Mouse (Mus musculus): ENCODE measurements at regions not wholly inside any gene's neighbourhood (a gene's known extent, or its start where the extent isn't known, plus 50 kb on each side); places are given as distances from the start of the nearest gene placed in this dataset.

- no peak overlapping the region for H3K4me2 ChIP-seq
- H3K9me3 ChIP-seq (replicated peaks), result no peaks in the 10 kb centered on the region
- H3K27me3 ChIP-seq, result no peaks in the 10 kb centered on the region
- H3K27ac ChIP-seq, result no peak overlapping the region
- no peak overlapping the region for H3K9ac ChIP-seq
- H3K36me3 ChIP-seq, result no peaks in the 10 kb centered on the region
- no peaks in the 10 kb centered on the region for H3K4me1 ChIP-seq (replicated peaks)
- H3K4me3 ChIP-seq, result no peak overlapping the region
- no peak for ATAC-seq (replicated peaks; ENCODE audit: insufficient number of reproducible peaks, insufficient read depth, low FRiP score, low read depth)
- 72% methylated on average over 3 of the region's 3 CpGs for WGBS
Observed at GRCm38 (mm10) chr3:60138319-60138718, 56.6 kb downstream of the Sucnr1 start.

GRCm38 (mm10) chr3:60159865-60160264 lies 78.2 kb downstream of the Sucnr1 start:
- Histone ChIP-seq H3K9ac (no peak overlapping the region), H3K4me3 (no peak overlapping the region), H3K4me2 (no peak overlapping the region), H3K27ac (no peak overlapping the region), H3K36me3 (no peaks in the 10 kb centered on the region), H3K27me3 (no peaks in the 10 kb centered on the region), H3K4me1 (replicated peaks) (no peaks in the 10 kb centered on the region), H3K9me3 (replicated peaks) (no peaks in the 10 kb centered on the region)
- ATAC-seq (replicated peaks; ENCODE audit: insufficient number of reproducible peaks, insufficient read depth, low FRiP score, low read depth), result no peak
- 73% methylated on average over 3 of the region's 3 CpGs for WGBS

- Histone ChIP-seq H3K9me3 (replicated peaks) (no peaks in the 10 kb centered on the region), H3K4me2 (no peak overlapping the region), H3K9ac (no peak overlapping the region), H3K27ac (no peak overlapping the region), H3K4me3 (no peak overlapping the region), H3K4me1 (replicated peaks) (peaks cover 5% of the 10 kb centered on the region; the same call in 1 of the 2 replicates), H3K27me3 (no peaks in the 10 kb centered on the region), H3K36me3 (no peaks in the 10 kb centered on the region)
- no peak for ATAC-seq (replicated peaks; ENCODE audit: insufficient number of reproducible peaks, insufficient read depth, low FRiP score, low read depth)
- 76% methylated on average over 3 of the region's 3 CpGs for WGBS
Observed at GRCm38 (mm10) chr3:60167633-60168032, 86.0 kb downstream of the Sucnr1 start.

- 39% methylated on average over 2 of the region's 2 CpGs for WGBS
- ATAC-seq (replicated peaks; ENCODE audit: insufficient number of reproducible peaks, insufficient read depth, low FRiP score, low read depth), result no peak
- H3K9ac ChIP-seq, result no peak overlapping the region
- no peaks in the 10 kb centered on the region for H3K36me3 ChIP-seq
- peaks cover 5% of the 10 kb centered on the region; the same call in 1 of the 2 replicates for H3K4me1 ChIP-seq (replicated peaks)
- no peak overlapping the region for H3K4me2 ChIP-seq
- H3K4me3 ChIP-seq, result no peak overlapping the region
- no peak overlapping the region for H3K27ac ChIP-seq
- H3K27me3 ChIP-seq, result no peaks in the 10 kb centered on the region
- H3K9me3 ChIP-seq (replicated peaks), result no peaks in the 10 kb centered on the region
Observed at GRCm38 (mm10) chr3:60168135-60168926, 86.7 kb downstream of the Sucnr1 start.

- no peak for ATAC-seq (replicated peaks; ENCODE audit: insufficient number of reproducible peaks, insufficient read depth, low FRiP score, low read depth)
- Histone ChIP-seq H3K27ac (no peak overlapping the region), H3K4me1 (replicated peaks) (peaks cover 5% of the 10 kb centered on the region; the same call in 1 of the 2 replicates), H3K9ac (no peak overlapping the region), H3K9me3 (replicated peaks) (no peaks in the 10 kb centered on the region), H3K4me2 (no peak overlapping the region), H3K36me3 (no peaks in the 10 kb centered on the region), H3K4me3 (no peak overlapping the region), H3K27me3 (no peaks in the 10 kb centered on the region)
Observed at GRCm38 (mm10) chr3:60169606-60170005, 87.9 kb downstream of the Sucnr1 start.

- no peak overlapping the region for H3K9ac ChIP-seq
- no peaks in the 10 kb centered on the region for H3K36me3 ChIP-seq
- H3K27ac ChIP-seq, result no peak overlapping the region
- no peaks in the 10 kb centered on the region for H3K9me3 ChIP-seq (replicated peaks)
- H3K27me3 ChIP-seq, result no peaks in the 10 kb centered on the region
- 93% methylated on average over 2 of the region's 2 CpGs for WGBS
- H3K4me1 ChIP-seq (replicated peaks), result no peaks in the 10 kb centered on the region
- no peak overlapping the region for H3K4me2 ChIP-seq
- ATAC-seq (replicated peaks; ENCODE audit: insufficient number of reproducible peaks, insufficient read depth, low FRiP score, low read depth), result no peak
- H3K4me3 ChIP-seq, result no peak overlapping the region
Observed at GRCm38 (mm10) chr3:60184481-60184880, 102.8 kb downstream of the Sucnr1 start.

GRCm38 (mm10) chr3:60196031-60196430 lies 114.4 kb downstream of the Sucnr1 start:
- Histone ChIP-seq H3K4me1 (replicated peaks) (no peaks in the 10 kb centered on the region), H3K9me3 (replicated peaks) (no peaks in the 10 kb centered on the region), H3K27ac (no peak overlapping the region), H3K27me3 (no peaks in the 10 kb centered on the region), H3K4me3 (no peak overlapping the region), H3K36me3 (no peaks in the 10 kb centered on the region), H3K4me2 (no peak overlapping the region), H3K9ac (no peak overlapping the region)
- no peak for ATAC-seq (replicated peaks; ENCODE audit: insufficient number of reproducible peaks, insufficient read depth, low FRiP score, low read depth)
- 82% methylated on average over 3 of the region's 3 CpGs for WGBS

GRCm38 (mm10) chr3:60207936-60208335 lies 126.3 kb downstream of the Sucnr1 start:
- no peaks in the 10 kb centered on the region for H3K9me3 ChIP-seq (replicated peaks)
- 77% methylated on average over 1 of the region's 1 CpGs for WGBS

GRCm38 (mm10) chr3:60218938-60219337 lies 137.3 kb downstream of the Sucnr1 start:
- Histone ChIP-seq H3K9ac (no peak overlapping the region), H3K36me3 (no peaks in the 10 kb centered on the region), H3K4me2 (no peak overlapping the region), H3K27me3 (no peaks in the 10 kb centered on the region), H3K27ac (no peak overlapping the region), H3K9me3 (replicated peaks) (no peaks in the 10 kb centered on the region), H3K4me1 (replicated peaks) (no peaks in the 10 kb centered on the region), H3K4me3 (no peak overlapping the region)
- 46% methylated on average over 3 of the region's 3 CpGs for WGBS
- ATAC-seq (replicated peaks; ENCODE audit: insufficient number of reproducible peaks, insufficient read depth, low FRiP score, low read depth), result no peak

More at GRCm38 (mm10) chr3:60207936-60208335, 126.3 kb downstream of the Sucnr1 start:
- H3K4me2 ChIP-seq, result no peak overlapping the region
- no peaks in the 10 kb centered on the region for H3K27me3 ChIP-seq
- H3K36me3 ChIP-seq, result no peaks in the 10 kb centered on the region
- no peak overlapping the region for H3K9ac ChIP-seq
- H3K27ac ChIP-seq, result no peak overlapping the region
- H3K4me1 ChIP-seq (replicated peaks), result no peaks in the 10 kb centered on the region
- ATAC-seq (replicated peaks; ENCODE audit: insufficient number of reproducible peaks, insufficient read depth, low FRiP score, low read depth), result no peak
- H3K4me3 ChIP-seq, result no peak overlapping the region

GRCm38 (mm10) chr3:60240664-60241063 lies 159.0 kb downstream of the Sucnr1 start:
- Histone ChIP-seq H3K27ac (no peak overlapping the region), H3K4me1 (replicated peaks) (no peaks in the 10 kb centered on the region), H3K9ac (no peak overlapping the region), H3K4me2 (no peak overlapping the region), H3K9me3 (replicated peaks) (no peaks in the 10 kb centered on the region), H3K4me3 (no peak overlapping the region), H3K27me3 (no peaks in the 10 kb centered on the region), H3K36me3 (no peaks in the 10 kb centered on the region)
- ATAC-seq (replicated peaks; ENCODE audit: insufficient number of reproducible peaks, insufficient read depth, low FRiP score, low read depth), result no peak

- 64% methylated on average over 3 of the region's 3 CpGs for WGBS
- Histone ChIP-seq H3K27ac (no peak overlapping the region), H3K27me3 (no peaks in the 10 kb centered on the region), H3K36me3 (no peaks in the 10 kb centered on the region), H3K9ac (no peak overlapping the region), H3K4me1 (replicated peaks) (no peaks in the 10 kb centered on the region), H3K9me3 (replicated peaks) (no peaks in the 10 kb centered on the region), H3K4me2 (no peak overlapping the region), H3K4me3 (no peak overlapping the region)
- no peak for ATAC-seq (replicated peaks; ENCODE audit: insufficient number of reproducible peaks, insufficient read depth, low FRiP score, low read depth)
Observed at GRCm38 (mm10) chr3:60266666-60267415, 185.2 kb downstream of the Sucnr1 start.

All from heart, embryonic 15.5 days (tissue).